Mouse (Mus musculus): ENCODE measurements at regions not wholly inside any gene's neighbourhood (a gene's known extent, or its start where the extent isn't known, plus 50 kb on each side); places are given as distances from the start of the nearest gene placed in this dataset.

DNA sequence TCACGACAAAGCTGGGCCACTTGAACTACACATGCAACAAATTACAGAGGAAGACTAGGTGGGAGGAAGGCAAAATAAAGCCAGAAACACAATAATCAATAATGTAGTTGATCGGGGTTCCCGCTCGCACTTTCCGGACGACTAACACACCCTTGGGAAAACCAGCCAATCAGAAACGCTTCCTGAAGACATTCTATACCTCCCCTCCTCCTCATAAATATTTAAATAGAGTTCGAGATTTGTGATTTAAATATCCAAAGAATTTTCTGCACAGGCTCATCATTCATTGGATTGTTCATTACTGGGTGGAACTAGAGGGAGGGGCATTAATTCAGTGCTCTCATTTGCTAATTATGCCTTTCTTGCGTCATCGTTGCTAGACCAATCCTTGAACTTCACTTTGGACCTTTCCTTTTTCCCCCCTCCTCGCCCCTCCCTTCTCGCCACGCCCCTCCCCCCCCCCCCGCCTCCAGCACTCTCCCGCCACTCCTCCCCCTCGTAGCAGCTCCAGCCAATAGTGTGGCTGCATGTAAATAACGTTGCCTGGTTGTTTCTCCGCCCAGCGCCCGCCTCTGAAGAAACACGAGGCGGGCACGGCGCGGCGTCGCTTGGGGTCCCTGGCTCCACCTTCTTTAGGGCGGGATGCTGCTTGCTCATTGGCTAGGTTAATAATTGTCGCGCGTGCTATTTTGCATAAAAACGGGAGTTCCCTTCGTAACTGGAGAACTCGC, 254.2 kb upstream of the Nfe2l3 start:
- TF ChIP-seq CTCF (conservative IDR thresholded peaks at IDR 0.05; ENCODE audit: insufficient read depth, insufficient read length, low read depth, low read length), result no peak
- no peak for TF ChIP-seq POLR2A (IDR thresholded peaks at IDR 0.05; ENCODE audit: low read depth, low read length)

Data from kidney, adult 2 months (tissue).